Mouse (Mus musculus) stomach, postnatal 0 days (tissue): ENCODE measurements at regions not wholly inside any gene's neighbourhood (a gene's known extent, or its start where the extent isn't known, plus 50 kb on each side); places are given as distances from the start of the nearest gene placed in this dataset.

ENCODE experiments used
- CTCF ChIP-seq: IDR thresholded peaks from 2 replicates; pipeline ENCODE4 v1.5.1; 2016; ENCODE audit warnings: antibody characterized with exemption, low read depth, mild to moderate bottlenecking, moderate library complexity
- EP300 ChIP-seq: optimal IDR thresholded peaks from 2 replicates; pipeline ENCODE3; 2016; ENCODE audit warnings: antibody characterized with exemption

- TF ChIP-seq CTCF (no peak), EP300 (no peak)
Observed at GRCm38 (mm10) chr1:137865030-137865429, 310.5 kb downstream of the Ptprc start.
